Mouse (Mus musculus) C2C12 (cell line): ENCODE data around the gene Hdac7.

Experiments used
- CTCF ChIP-seq: IDR thresholded peaks from one replicate; pipeline ENCODE4 v1.5.1; 2011; ENCODE audit not compliant: control insufficient read depth, insufficient read depth, insufficient read length
- FOSL1 ChIP-seq: IDR thresholded peaks from one replicate; pipeline ENCODE4 v1.8.0; 2011; ENCODE audit warnings: mild to moderate bottlenecking, low read length; ENCODE audit not compliant: poor library complexity, insufficient read depth, severe bottlenecking
- MYOG ChIP-seq: IDR thresholded peaks from one replicate; pipeline ENCODE4 v1.6.1; 2011; ENCODE audit not compliant: control insufficient read depth, insufficient read length; ENCODE audit errors: extremely low read depth
- USF1 ChIP-seq: IDR thresholded peaks from one replicate; pipeline ENCODE4 v1.6.1; 2011; ENCODE audit warnings: low read depth, mild to moderate bottlenecking, control low read depth, moderate library complexity

- TF ChIP-seq CTCF, result peak; percentile 22
- TF ChIP-seq MYOG, result no peak
- no peak for TF ChIP-seq FOSL1
- no peak for TF ChIP-seq USF1
Observed at GRCm38 (mm10) chr15:97831242-97831986, 12.9 kb downstream of the Hdac7 start.
